ENCODE assay signal across 8 mouse cellular contexts in the genomic region with DNA sequence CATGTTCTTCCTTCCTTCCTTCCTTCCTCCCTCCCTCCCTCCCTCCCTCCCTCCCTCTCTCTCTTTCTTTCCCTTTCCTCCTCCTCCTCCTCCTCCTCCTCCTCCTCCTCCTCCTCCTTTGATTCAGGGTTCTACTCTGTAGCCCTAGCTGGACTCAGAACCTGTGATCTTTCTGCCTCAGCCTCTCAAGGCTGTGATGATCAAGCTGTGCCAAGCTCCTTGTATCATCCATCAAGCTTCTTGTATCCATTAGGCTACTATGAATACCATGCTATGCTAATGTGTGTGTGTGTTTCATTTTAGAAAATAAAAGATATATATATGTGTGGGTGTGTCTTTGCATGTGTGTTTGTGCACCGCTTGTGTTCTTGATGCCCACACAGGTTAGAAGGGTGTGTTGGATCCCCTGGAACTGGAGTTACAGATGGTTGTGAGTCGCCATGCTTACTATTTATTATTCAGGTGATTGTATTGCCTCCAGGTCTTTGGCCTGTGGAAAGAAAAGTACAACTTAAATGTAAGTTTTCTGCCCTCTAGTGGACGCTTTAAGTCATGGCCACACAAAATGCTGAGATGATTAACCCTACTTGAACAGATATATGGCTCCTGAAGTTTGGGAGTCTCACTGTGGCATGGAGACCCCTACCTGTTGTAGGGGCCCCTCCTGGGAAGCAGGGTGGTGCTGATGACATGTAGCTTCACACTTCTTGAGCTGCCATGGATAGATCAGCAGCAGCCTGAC. TPM values are rescaled to one million over a fixed set of nuclear protein-coding genes. Genes with fewer than 3 reads are reported as not detected.
DNase-seq lines count a peak whose midpoint lies in the region; ATAC-seq and TF ChIP-seq lines count a peak whose summit lies in the region.

No protein-coding gene starts in this region.

- H3K4me3 ChIP-seq in cerebellum, adult 2 months (replicated peaks; ENCODE audit: insufficient read depth, low read depth, low read length), result no peak overlapping the region

- no peak for TF ChIP-seq POLR2A in cerebellum, adult 2 months (IDR thresholded peaks at IDR 0.05; ENCODE audit: borderline replicate concordance, insufficient read depth, low read length)

- no peak overlapping the region for H3K27ac ChIP-seq in cerebellum, adult 2 months (ENCODE audit: insufficient read depth, low read length)

- H3K4me1 ChIP-seq in cerebellum, adult 2 months (ENCODE audit: control insufficient read depth, insufficient read depth, low read length), result no peaks in the 10 kb centered on the region

- H3K27me3 ChIP-seq in cerebellum, adult 2 months (ENCODE audit: control insufficient read depth, insufficient read depth, low read length), result no peaks in the 10 kb centered on the region

- ATAC-seq in megakaryocyte progenitor cell, adult 5-6 weeks (replicated peaks; ENCODE audit: poor library complexity), result peak; percentile 74
- ATAC-seq in monocyte, adult 5-6 weeks (replicated peaks; ENCODE audit: insufficient number of reproducible peaks, low FRiP score, low TSS enrichment, poor library complexity, severe bottlenecking), result no peak

- TF ChIP-seq CTCF in cerebellum, adult 2 months (IDR thresholded peaks at IDR 0.05; ENCODE audit: borderline replicate concordance, insufficient read depth, low read depth, low read length), result peak; percentile 35

- WGBS in cerebellum, adult 2 months, result 21% methylated on average over 3 of the region's 3 CpGs

- DNase-seq in cerebellum, adult 2 months, result peak in 1 of 2 experiments; percentile 38
- DNase-seq in cerebellum, adult 11-12 months, result no peak
- DNase-seq in thymus, postnatal 0 days (ENCODE audit: low spot score), result peak; percentile 67
- DNase-seq in thymus, adult 18-20 months, result no peak
- peak; percentile 22 for DNase-seq in hindlimb bud, embryonic 11.5 days (ENCODE audit: extremely low spot score, low read depth, low spot score)
- no peak for DNase-seq in adrenal gland, postnatal 14 days

RNA-seq across cellular contexts. Expression of a gene that starts 11.5 kb away (rescaled TPM):
- 0.54 and 0.86 TPM in 2 replicates for polyA plus RNA-seq in cerebellum, adult 2 months (2012; rRNA removed)
- polyA plus RNA-seq in thymus, postnatal 0 days (2015; fragmentation: Nextera tagmentation; extraction: Ambion mirVana), result 0.13 and 0.16 TPM in 2 replicates
- total RNA-seq in megakaryocyte progenitor cell, adult 5-6 weeks (2015), result not detected in 2 replicates
- 0.34 TPM in 1 of 2 replicates, not detected in the other for total RNA-seq in megakaryocyte progenitor cell, adult 5-6 weeks (2017)
- total RNA-seq in monocyte, adult 5-6 weeks (2017), result 0.19 TPM in 1 of 3 replicates, not detected in the others
- total RNA-seq in adrenal gland, postnatal 14 days (2021), result 9.0 and 9.4 TPM in 2 replicates

RNA-seq across cellular contexts. Expression of a gene that starts 28.6 kb away (rescaled TPM):
- polyA plus RNA-seq in cerebellum, adult 2 months (2012; rRNA removed), result 119 and 125 TPM in 2 replicates
- polyA plus RNA-seq in thymus, postnatal 0 days (2015; fragmentation: Nextera tagmentation; extraction: Ambion mirVana), result 716 and 724 TPM in 2 replicates
- 427 and 511 TPM in 2 replicates for total RNA-seq in megakaryocyte progenitor cell, adult 5-6 weeks (2015)
- total RNA-seq in megakaryocyte progenitor cell, adult 5-6 weeks (2017), result 214 and 220 TPM in 2 replicates
- total RNA-seq in monocyte, adult 5-6 weeks (2017), result 80.1 to 128 TPM (median 116 TPM) in 3 replicates
- 239 and 245 TPM in 2 replicates for total RNA-seq in adrenal gland, postnatal 14 days (2021)

Comparison
In these comparisons a context has a peak if more than half of its experiments do, and no peak if none do; other contexts are left out.
1. DNase-seq: peak in thymus, postnatal 0 days (single experiment) and hindlimb bud, embryonic 11.5 days (single experiment); none in cerebellum, adult 11-12 months (single experiment), thymus, adult 18-20 months (0 of 2) and adrenal gland, postnatal 14 days (single experiment).